Comparison of ENCODE assay signal across 15 mouse cellular contexts in genomic region chr7:115426161-115426982, GRCm38 (mm10).
DNase-seq lines count a peak whose midpoint lies in the region; ATAC-seq and TF ChIP-seq lines count a peak whose summit lies in the region.
"Had no signal": no experiment of that assay in that cellular context is flagged by ENCODE, and none has a peak within 500 bp of the region (broad histone marks: within the 10 kb centered on the region; RNA-seq: fewer than 3 reads in every experiment).

No protein-coding gene starts in this region.

- no peak for TF ChIP-seq EP300 in lung, postnatal 0 days (IDR thresholded peaks at IDR 0.05)

- H3K4me1 ChIP-seq in forebrain, postnatal 0 days (ENCODE audit: insufficient read depth): 0 out of 2 replicates have a peak, but pooled peaks cover under 1% of the 10 kb centered on the region
- no peaks in the 10 kb centered on the region for H3K4me1 ChIP-seq in forebrain, embryonic 11.5 days (replicated peaks; ENCODE audit: control insufficient read depth, insufficient read depth, low read length)
- H3K4me1 ChIP-seq in lung, postnatal 0 days (ENCODE audit: insufficient read depth, low read depth, low read length): no peaks in the 10 kb centered on the region
- H3K4me1 ChIP-seq: neural tube, embryonic 12.5 days had no signal

- H3K36me3 ChIP-seq in forebrain, postnatal 0 days (ENCODE audit: insufficient read depth): no peaks in the 10 kb centered on the region
- H3K36me3 ChIP-seq in forebrain, embryonic 11.5 days (ENCODE audit: control insufficient read depth, insufficient read depth, low read length): no peaks in the 10 kb centered on the region
- H3K36me3 ChIP-seq in lung, postnatal 0 days (ENCODE audit: insufficient read depth, low read length): no peaks in the 10 kb centered on the region
- H3K36me3 ChIP-seq: heart, embryonic 12.5 days; neural tube, embryonic 12.5 days had no signal

- WGBS in forebrain, postnatal 0 days: 62% methylated on average over 7 of the region's 7 CpGs
- WGBS in forebrain, embryonic 11.5 days: 91% methylated on average over 7 of the region's 7 CpGs
- WGBS in lung, postnatal 0 days: 73% methylated on average over 7 of the region's 7 CpGs

- no peak for ATAC-seq in forebrain, postnatal 0 days
- ATAC-seq in forebrain, embryonic 11.5 days (replicated peaks; ENCODE audit: low FRiP score): no peak
- no peak for ATAC-seq in lung, postnatal 0 days
- ATAC-seq: forebrain, embryonic 13.5 days; hindbrain, embryonic 16.5 days had no signal

- H3K9ac ChIP-seq in forebrain, postnatal 0 days: no peak overlapping the region
- H3K9ac ChIP-seq in forebrain, embryonic 11.5 days (ENCODE audit: low read length): no peak overlapping the region
- H3K9ac ChIP-seq in lung, postnatal 0 days (replicated peaks; ENCODE audit: low read depth): no peak overlapping the region
- H3K9ac ChIP-seq: forebrain, embryonic 13.5 days; heart, embryonic 12.5 days; neural tube, embryonic 12.5 days had no signal

- intact Hi-C loops in left cerebral cortex, postnatal 25 days (cut with DNase I): no loop called here

- TF ChIP-seq CTCF in forebrain, postnatal 0 days (IDR thresholded peaks at IDR 0.05; ENCODE audit: low read depth): no peak
- TF ChIP-seq CTCF in lung, postnatal 0 days (IDR thresholded peaks at IDR 0.05): no peak

- no peak overlapping the region for H3K4me2 ChIP-seq in forebrain, postnatal 0 days (ENCODE audit: low read depth)
- H3K4me2 ChIP-seq in forebrain, embryonic 11.5 days (ENCODE audit: low read depth, low read length, severe bottlenecking): no peak overlapping the region
- H3K4me2 ChIP-seq in lung, postnatal 0 days (replicated peaks; ENCODE audit: low read depth, low read length): no peak overlapping the region
- H3K4me2 ChIP-seq: forebrain, embryonic 13.5 days; heart, embryonic 12.5 days; neural tube, embryonic 12.5 days had no signal

- no peak overlapping the region for H3K27ac ChIP-seq in forebrain, postnatal 0 days (ENCODE audit: low read depth, low read length)
- H3K27ac ChIP-seq in forebrain, embryonic 11.5 days (ENCODE audit: low read depth, low read length): no peak overlapping the region
- H3K27ac ChIP-seq in lung, postnatal 0 days (ENCODE audit: low read length): no peak overlapping the region
- H3K27ac ChIP-seq: forebrain, embryonic 13.5 days; neural tube, embryonic 12.5 days had no signal

- H3K4me3 ChIP-seq in forebrain, postnatal 0 days (ENCODE audit: low read depth, low read length): no peak overlapping the region
- no peak overlapping the region for H3K4me3 ChIP-seq in forebrain, embryonic 11.5 days (ENCODE audit: low read depth, low read length)
- H3K4me3 ChIP-seq in lung, postnatal 0 days (ENCODE audit: low read depth, low read length): no peak overlapping the region
- H3K4me3 ChIP-seq: forebrain, embryonic 13.5 days; heart, embryonic 12.5 days; neural tube, embryonic 12.5 days had no signal

- peak; percentile 39 for DNase-seq in forebrain, postnatal 0 days
- DNase-seq in forebrain, embryonic 11.5 days (ENCODE audit: low spot score): no peak
- DNase-seq in brain, adult 2 months (ENCODE audit: low read depth, low spot score): peak; percentile 86
- peak; percentile 25 for DNase-seq in fibroblast of lung, adult 2 months (ENCODE audit: low read depth)
- DNase-seq in left cerebral cortex, postnatal 25 days (ENCODE audit: low spot score in 2 of 2): peak; percentile 21 to 80
- no peak for DNase-seq in spleen, adult 18-20 months
- no peak for DNase-seq in kidney, postnatal 10 days
- DNase-seq in lung, postnatal 0 days (ENCODE audit: low spot score): no peak
- DNase-seq: adrenal gland, postnatal 25 days; embryo, embryonic 11 days; thymus, postnatal 36 days had no signal

- H3K27me3 ChIP-seq in forebrain, postnatal 0 days (ENCODE audit: insufficient read depth, low read length): no peaks in the 10 kb centered on the region
- no peaks in the 10 kb centered on the region for H3K27me3 ChIP-seq in forebrain, embryonic 11.5 days (ENCODE audit: control insufficient read depth, insufficient read depth, low read length)
- H3K27me3 ChIP-seq in lung, postnatal 0 days (replicated peaks; ENCODE audit: insufficient read depth, low read length): no peaks in the 10 kb centered on the region
- H3K27me3 ChIP-seq: forebrain, embryonic 13.5 days; heart, embryonic 12.5 days; neural tube, embryonic 12.5 days had no signal

- H3K9me3 ChIP-seq in forebrain, postnatal 0 days (ENCODE audit: low read length): no peaks in the 10 kb centered on the region
- no peaks in the 10 kb centered on the region for H3K9me3 ChIP-seq in forebrain, embryonic 11.5 days (ENCODE audit: control insufficient read depth, low read length)
- no peaks in the 10 kb centered on the region for H3K9me3 ChIP-seq in lung, postnatal 0 days (ENCODE audit: low read length)
- H3K9me3 ChIP-seq: forebrain, embryonic 13.5 days; heart, embryonic 12.5 days; neural tube, embryonic 12.5 days had no signal

Comparison
In these comparisons a context has a peak if more than half of its experiments do, and no peak if none do; other contexts are left out.
1. DNase-seq: peak in forebrain, postnatal 0 days (single experiment), brain, adult 2 months (single experiment), fibroblast of lung, adult 2 months (single experiment) and left cerebral cortex, postnatal 25 days (2 of 2); none in forebrain, embryonic 11.5 days (single experiment), spleen, adult 18-20 months (0 of 2), kidney, postnatal 10 days (single experiment) and lung, postnatal 0 days (single experiment).